Mouse (Mus musculus) cerebellum, adult 18-20 months (tissue): ENCODE measurements around the gene 1700003F12Rik.

ENCODE experiments used
- DNase-seq, 2 experiments: peaks; one replicate each; pipeline ENCODE4 v3.0.0; 2021

The 1700003F12Rik gene

GRCm38 (mm10) chr2:154546711-154547110, at the start of gene 1700003F12Rik:
1700003F12Rik (plus strand) TSS chr2:154547085.
- peak in 1 of 2 experiments; percentile 15 for DNase-seq

GRCm38 (mm10) chr2:154498571-154498970, 48.3 kb upstream of the 1700003F12Rik start:
- peak; percentile 61 to 72 for DNase-seq

- DNase-seq = no peak
Observed at GRCm38 (mm10) chr2:154499717-154500247, 47.1 kb upstream of the 1700003F12Rik start.

GRCm38 (mm10) chr2:154500758-154501157, 46.1 kb upstream of the 1700003F12Rik start:
- DNase-seq = no peak

- DNase-seq = no peak
Observed at GRCm38 (mm10) chr2:154507076-154507475, 39.8 kb upstream of the 1700003F12Rik start.

- peak; percentile 60 to 61 for DNase-seq
Observed at GRCm38 (mm10) chr2:154507566-154508283, 39.2 kb upstream of the 1700003F12Rik start.

GRCm38 (mm10) chr2:154508450-154508849, 38.4 kb upstream of the 1700003F12Rik start:
- DNase-seq = no peak

- no peak for DNase-seq
Observed at GRCm38 (mm10) chr2:154510141-154510540, 36.7 kb upstream of the 1700003F12Rik start.

- DNase-seq = no peak
Observed at GRCm38 (mm10) chr2:154516944-154517343, 29.9 kb upstream of the 1700003F12Rik start.

GRCm38 (mm10) chr2:154517424-154517823, 29.5 kb upstream of the 1700003F12Rik start:
- DNase-seq = no peak

GRCm38 (mm10) chr2:154521449-154521848, 25.4 kb upstream of the 1700003F12Rik start:
- no peak for DNase-seq

GRCm38 (mm10) chr2:154522334-154522733, 24.6 kb upstream of the 1700003F12Rik start:
- DNase-seq = no peak

- no peak for DNase-seq
Observed at GRCm38 (mm10) chr2:154525285-154525684, 21.6 kb upstream of the 1700003F12Rik start.

- DNase-seq = no peak
Observed at GRCm38 (mm10) chr2:154526531-154526930, 20.4 kb upstream of the 1700003F12Rik start.

- DNase-seq = no peak
Observed at GRCm38 (mm10) chr2:154532888-154533287, 14.0 kb upstream of the 1700003F12Rik start.

- peak in 1 of 2 experiments; percentile 5 for DNase-seq
Observed at GRCm38 (mm10) chr2:154534704-154535270, 12.1 kb upstream of the 1700003F12Rik start.

GRCm38 (mm10) chr2:154538310-154538709, 8.6 kb upstream of the 1700003F12Rik start:
- peak; percentile 43 to 61 for DNase-seq

GRCm38 (mm10) chr2:154538710-154539109, 8.2 kb upstream of the 1700003F12Rik start:
- no peak for DNase-seq

GRCm38 (mm10) chr2:154539720-154540119, 7.2 kb upstream of the 1700003F12Rik start:
- DNase-seq = peak; percentile 48 to 62

GRCm38 (mm10) chr2:154541630-154542029, 5.3 kb upstream of the 1700003F12Rik start:
- DNase-seq = no peak

- DNase-seq = peak; percentile 95 to 96
Observed at GRCm38 (mm10) chr2:154543567-154544347, 3.1 kb upstream of the 1700003F12Rik start.

GRCm38 (mm10) chr2:154548688-154549087, 1.8 kb downstream of the 1700003F12Rik start:
- DNase-seq = no peak
